Mouse (Mus musculus) right cerebral cortex, postnatal 25 days (tissue): Measurements from ENCODE around the gene Tmem248.

Experiments used
- DNase-seq: peaks from one replicate; pipeline ENCODE4 v3.0.0; 2022

Tmem248 gene

DNA sequence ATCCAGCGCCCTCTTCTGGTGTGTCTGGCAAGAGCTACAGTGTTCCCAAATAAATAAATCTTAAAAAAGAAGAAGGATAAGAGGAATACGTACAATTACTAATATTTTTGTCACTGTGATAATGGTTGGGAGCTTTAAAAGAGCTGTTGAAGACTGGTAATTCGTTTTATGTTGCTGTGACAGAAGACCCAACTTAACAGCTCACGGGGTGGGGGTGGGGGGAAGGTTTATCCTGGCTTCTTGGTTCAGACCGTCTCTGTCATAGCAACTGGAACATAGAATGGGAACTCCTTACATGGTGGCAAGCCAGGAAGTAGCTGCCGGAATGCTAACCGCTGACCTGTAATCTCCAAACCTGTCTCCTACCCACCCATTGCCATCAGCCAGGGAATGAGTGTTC is at the start of gene Tmem248:
Tmem248 (plus strand) TSS at position 301 of the 400 bp plus-strand sequence.
- DNase-seq, result no peak

DNA sequence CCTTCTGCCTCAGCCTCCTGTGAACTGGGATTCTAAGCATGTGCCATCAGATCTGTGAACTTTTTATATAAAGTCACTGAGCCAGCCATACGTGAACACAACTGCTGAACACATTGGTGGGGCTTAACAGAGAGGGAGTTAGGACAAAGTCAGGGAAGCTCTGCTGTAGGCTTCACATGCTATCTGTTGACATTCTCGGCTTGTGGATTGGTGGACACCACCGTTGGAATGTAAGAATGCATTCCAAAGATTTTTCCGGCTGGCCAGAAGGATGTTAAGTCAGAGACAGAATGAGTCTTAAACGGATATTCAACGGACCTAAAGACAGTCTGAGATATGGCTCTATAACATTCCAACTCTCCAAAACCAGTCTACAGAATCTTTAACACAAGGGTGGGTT is 47.8 kb upstream of the Tmem248 start:
- no peak for DNase-seq

DNA sequence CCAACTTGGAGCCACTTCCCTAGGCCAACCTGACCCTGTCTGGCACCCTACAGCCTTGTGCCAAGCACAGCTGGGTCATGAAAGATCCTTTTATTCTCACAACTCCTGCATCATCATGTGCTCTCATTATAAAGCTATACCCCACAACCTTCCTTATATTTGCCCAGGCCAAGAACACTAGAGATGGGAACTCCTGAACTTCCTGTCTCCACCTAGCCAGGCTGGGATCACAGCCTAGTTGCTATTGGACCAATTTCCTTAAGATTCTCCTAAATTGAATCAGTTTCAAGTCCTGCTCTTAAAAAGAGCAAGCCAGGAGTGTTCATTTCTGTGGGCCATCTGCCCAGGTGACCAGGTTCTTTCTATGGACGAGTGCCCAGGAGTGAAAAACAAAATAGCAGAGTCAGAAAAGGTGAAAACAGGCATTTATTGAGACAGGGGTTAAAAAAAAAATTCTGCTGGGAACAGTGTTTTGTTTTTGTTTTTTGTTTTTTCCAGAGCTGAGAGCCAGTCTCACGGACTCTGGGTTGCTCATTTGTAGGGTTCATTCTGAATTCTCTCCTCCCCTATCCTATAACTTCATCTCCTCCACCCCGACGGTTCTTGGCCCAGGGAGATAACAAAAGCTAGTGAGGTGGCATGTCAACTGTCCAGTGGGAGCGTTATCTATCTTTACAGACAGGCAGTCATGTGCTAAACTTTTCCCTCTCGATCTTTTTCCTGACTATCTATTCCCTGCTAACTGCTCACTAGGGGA is 46.0 kb upstream of the Tmem248 start:
- DNase-seq, result no peak

DNA sequence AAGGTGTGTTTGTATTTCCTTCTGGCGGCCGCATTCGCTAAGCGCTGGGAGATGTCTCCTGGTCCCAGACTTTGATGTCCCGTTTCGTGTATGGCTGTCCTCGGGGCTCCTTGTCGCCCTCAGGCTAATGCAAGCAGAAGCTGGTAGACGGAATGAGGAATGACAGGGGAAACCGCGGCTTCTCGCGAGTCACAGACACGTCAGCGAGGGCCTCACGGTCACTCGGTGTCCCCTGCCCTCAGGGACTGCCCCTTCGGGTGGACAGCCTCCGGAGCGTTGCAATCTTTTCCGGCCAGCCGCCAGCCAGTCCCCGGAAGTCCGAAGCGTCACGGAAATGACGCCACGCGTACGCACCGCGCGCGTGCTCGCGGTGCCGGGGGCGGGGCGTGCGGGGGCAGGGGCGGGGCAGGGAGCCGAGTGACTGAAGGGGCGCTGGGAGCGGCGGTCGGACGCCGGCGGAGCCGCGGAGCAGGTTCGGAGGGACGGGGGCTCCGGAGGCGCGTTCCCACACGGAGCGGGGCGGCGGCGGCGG is 45.4 kb upstream of the Tmem248 start, which contains the start of gene Rabgef1:
Rabgef1 (plus strand) TSS at position 376 of the 532 bp plus-strand sequence.
- DNase-seq, result peak; percentile 94

DNA sequence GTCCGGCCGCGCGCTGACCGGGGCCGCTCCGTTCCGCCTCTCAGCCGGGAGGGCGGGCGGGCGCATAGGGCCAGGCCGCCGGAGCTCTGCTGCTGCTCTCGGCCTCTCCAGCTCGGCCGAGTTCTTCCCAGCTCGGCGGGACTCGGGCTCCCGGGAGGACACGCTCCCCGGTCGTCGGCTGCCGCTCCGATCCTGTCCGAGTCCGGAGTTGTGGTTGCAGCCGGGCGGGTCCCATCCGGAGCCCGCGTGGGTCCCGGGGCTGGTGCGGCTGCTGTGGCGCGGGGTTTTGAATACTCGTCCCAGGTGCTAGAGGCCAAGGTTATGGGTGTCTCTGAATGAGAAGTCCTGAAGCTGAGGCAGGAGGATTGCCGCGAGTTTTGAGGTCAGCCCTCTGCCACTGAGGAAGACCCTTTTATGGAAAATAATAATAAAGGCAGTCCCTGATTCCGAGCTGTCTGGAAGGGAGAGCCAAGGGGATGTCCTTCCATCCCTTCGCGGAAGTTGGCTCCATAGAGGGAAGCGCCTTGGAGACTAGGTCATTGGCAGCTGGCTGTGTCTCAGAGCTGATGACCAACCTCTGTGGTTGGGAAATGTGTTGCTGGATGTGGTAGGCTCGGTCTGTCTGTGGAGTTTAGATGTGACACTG is 44.8 kb upstream of the Tmem248 start:
- DNase-seq, result no peak

DNA sequence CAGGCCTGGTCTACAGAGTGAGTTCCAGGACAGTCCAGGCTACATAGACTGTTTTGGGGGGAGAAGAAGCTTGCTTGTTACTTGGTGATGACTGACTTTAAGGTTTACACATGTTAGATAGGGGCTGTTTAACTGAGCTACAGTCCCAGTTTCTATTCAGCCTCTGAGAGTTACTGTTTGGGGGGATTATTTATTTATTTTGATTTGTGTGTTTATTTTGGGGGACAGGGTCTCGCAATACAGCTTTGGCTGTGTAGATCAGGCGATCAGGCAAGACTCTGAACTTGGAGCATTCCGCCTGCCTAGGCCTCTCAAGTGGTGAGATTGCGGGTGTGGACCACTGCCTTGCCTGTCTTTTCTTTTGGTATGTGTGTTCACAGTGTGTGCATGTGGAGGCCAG is 43.9 kb upstream of the Tmem248 start:
- DNase-seq, result no peak

DNA sequence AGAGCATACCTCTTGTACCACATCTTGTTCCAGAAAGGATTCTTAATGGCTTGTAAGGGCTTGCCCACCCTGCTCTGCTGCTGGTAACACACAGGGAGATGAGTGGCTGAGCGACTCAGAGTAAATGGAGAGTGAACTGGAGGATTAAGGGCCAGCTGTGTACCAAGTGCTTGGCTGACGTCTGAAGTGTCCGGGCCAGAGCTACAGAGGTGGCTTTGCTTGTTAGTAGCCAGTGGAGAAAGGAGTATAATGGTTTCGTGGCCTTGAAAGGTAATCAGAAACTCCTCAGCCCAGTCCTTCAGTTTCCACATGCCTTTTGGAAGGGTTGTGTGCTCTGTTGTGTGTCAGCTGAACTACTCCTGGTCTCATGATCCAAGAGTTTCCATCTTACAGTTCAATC is 39.0 kb upstream of the Tmem248 start:
- no peak for DNase-seq

DNA sequence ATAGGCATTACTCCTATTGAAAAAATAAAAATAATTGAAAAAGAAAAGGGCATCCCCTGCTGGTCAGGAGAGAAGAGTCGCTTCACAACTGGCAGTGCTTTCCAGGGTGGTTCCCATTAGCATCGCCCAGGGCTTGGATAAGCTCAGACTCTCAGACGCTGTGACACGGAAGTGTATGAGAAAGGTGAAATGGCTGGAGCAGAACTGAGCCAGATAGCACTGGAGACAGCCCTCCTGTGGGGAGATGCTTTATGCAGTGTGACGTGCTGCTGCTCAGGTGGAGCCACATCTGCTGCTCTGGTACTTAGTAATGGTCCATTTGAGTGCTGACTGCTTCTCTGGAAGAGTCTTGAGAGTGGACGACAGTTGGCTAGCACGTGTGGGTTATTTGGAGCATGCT is 36.5 kb upstream of the Tmem248 start:
- no peak for DNase-seq

DNA sequence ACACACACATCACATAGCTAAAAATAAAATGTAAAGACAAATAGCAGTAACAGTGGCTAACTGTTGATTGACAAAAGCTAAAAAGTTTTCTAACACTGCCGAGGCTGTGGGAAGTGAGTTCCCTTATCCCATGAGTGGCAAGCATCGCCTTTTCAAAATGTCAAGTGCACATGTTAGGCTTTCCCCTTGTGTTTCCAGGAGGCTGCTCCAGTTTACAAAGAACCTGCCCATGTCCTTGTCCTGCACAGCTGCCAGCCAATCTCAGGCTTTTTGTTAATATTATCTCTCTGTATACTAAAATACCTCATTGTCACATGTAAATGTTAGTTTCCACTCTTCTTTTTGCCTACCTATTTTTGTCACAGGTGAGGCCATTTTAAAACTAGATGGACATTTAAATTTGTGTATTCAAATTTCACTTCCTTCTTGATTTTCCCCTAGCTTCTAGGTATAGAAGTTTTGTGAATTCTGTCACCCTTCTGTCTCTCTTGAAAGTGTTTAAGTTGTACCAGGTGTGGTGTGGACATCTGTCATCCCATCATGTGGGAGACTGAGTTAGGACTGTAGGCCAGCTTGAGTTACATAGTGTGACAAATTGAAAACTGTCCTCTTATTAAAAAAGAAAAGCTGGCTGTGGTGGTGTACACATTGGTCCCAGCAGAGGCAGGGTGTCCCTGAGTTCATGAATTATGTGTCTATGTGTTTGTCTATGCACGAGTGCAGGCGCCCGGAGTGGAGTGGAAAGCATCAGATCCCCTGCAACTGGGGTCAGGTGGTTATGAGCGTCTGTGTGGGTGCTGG is 34.9 kb upstream of the Tmem248 start:
- DNase-seq, result no peak

DNA sequence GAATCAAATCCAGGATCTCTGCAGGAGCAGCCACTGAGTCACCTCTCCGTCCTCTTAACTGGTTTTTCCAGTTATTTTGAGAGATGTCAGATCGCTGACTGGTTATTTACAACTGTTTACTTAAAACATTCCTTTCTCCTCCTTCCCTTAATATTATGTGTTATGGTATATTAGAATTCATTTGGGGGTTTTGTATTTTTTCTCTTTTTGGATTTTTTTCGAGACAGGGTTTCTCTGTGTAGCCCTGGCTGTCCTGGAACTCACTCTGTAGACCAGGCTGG is 34.4 kb upstream of the Tmem248 start:
- no peak for DNase-seq

DNA sequence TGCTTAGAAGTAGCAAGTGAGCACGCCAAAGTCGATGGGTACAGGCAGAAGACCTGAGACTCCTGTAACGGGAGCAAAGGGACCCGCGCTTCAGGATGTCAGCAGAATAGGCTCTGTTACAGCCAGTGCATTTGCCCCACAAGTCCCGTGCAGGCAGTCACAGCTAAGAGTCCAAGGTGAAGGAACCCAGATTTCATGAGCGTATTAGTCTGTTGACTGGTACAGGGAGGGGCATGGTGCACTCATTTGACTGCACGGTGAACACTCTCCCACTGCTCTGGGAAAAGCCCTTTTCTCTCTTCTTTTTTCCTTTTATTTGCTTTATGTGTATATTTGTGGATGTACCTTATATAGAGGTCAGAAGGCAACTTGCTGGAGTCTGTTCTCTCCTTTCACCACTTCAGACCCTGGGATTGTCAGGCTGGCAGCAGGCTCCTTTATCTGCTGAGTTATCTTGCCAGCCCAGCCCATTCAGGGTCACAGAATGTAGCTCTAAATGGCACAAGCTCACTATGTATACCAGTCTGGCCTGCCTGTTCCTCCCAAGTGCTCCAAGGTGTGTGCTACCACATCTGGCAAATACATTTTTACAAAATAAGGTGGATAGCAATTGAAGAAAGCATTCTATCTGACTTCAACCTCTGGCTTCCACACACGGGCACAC is 32.6 kb upstream of the Tmem248 start:
- DNase-seq, result no peak

DNA sequence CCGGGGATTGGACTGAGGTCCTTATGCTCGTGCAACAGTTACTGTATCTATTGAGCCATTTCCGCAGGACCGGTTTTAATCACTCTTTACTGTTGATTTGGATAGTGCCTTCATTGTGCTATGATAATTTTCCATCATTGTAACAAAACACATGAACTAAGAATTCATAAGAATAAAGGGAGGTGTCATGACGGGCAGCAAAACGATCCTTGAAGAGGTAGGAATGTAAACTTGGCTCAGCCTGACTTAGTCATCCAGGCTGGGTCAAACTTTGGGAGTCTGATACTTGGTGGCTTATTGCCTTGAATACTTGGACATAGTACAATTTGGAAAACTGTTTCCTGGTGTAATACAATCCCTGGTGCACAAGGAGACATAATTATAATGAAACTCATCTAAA is 31.6 kb upstream of the Tmem248 start:
- no peak for DNase-seq

DNA sequence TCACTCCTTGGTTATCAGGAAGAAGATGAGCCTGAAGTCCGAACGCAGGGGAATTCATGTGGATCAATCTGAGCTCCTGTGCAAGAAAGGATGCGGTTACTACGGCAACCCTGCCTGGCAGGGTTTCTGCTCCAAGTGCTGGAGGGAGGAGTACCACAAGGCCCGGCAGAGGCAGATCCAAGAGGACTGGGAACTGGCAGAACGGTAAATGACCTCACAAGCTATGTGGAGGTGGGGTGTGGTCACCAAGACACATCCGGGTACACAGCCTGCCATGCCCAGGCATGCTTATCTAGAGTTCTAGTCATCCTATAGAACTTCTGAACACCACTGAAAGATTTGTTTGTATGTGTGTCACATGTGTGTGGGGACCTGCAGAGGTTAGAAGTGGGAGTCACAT is 29.5 kb upstream of the Tmem248 start:
- peak; percentile 34 for DNase-seq

DNA sequence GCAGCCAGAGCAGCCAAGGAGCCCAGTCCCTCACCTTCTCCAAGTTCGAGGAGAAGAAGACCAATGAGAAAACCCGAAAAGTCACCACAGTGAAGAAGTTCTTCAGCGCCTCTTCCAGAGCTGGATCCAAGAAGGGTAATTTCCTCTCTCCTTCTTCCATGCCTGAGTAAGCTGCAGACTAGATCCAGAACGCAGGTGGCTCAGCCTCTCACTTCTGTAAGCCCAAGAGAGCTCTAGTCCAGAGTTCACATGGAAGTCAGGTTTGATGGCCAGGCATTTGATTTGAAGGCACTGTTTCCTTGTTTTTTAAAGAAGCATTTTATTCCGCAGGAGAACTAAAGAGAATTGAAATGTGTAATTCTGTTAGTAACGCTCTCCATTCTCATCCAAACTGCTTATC is 26.0 kb upstream of the Tmem248 start:
- DNase-seq, result no peak

DNA sequence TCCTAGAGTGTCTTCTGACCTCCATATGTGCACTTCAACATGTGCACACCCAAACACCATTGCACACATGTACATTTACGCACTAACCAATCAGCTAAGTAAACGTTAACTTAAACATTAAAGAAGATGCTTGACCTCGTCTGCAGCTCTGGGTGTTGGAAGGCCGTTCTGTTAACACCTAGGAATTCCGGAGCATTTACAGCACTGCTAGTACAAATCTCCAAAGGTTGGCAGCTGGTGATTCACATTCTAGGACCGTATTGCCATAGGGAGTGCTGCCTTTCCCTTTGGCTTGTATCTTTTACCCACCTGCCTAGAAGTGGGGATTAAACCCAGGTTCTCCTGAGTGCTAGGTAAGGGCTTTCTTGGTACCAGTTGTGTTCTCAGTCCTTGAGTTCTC is 25.0 kb upstream of the Tmem248 start:
- no peak for DNase-seq

DNA sequence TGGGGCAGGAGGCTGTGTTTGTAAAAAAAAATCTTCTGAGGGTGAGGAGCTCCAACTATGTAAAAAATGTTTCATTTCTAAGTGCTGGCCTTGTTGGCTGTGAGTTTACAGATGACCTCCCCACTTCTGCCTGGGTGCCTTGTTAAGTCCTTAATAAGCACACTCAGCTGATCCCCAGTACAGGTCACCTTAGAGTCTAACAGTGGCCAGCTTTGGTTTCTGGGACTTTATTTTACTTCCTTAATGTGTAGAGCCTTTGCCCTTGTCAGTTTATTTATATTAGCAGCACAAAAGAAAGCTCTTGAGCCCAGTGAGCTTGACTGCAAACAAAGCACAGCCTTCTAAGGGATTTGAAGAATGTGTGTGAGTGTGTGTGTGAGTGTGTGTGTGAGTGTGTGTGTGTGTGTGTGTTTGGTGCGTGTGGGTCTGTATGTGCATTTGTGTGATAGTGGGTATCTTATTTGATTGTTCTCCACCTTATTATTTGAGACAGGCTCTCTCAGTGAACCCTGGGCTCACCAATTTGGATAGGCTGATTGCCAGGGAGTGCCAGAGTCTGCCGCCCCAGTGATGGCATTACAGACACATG is 24.4 kb upstream of the Tmem248 start:
- DNase-seq, result no peak

DNA sequence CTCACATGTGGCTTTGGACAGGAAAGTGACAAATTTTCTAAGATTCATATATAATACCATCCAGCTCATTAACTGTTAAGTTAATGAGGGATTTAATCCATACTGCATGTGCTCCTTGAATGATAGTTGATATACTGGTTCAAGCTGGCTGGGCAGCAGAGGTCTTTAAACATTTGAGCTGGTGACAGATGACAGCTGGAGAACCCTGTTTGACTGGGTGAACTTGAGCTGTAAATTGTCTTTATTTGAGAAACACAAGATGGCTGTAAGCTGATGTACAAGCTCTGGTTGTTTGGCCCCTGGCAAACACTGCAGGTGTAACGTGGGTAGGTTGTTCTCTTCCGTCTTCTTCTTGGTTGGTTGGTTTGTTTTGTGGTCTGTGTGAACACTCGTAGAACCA is 23.1 kb upstream of the Tmem248 start:
- no peak for DNase-seq

DNA sequence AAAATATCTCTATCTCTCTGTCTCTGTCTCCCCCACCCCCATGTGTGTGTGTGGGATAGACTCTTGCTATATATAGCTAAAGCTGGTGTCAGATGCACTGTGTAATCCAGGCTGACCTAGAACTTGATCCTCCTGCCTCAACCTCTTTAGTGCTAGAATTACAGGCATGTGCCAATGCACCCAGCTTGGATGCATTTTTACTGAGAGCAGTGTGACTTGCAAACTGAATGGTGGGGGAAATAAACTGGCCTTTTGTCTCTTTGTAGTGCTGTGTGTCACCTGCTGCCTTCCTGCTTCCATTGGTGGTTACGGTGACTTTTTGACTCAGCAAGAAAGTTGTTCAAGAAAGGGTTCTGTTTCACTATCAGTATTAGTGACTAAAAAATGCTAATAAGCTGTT is 20.6 kb upstream of the Tmem248 start:
- DNase-seq, result no peak

DNA sequence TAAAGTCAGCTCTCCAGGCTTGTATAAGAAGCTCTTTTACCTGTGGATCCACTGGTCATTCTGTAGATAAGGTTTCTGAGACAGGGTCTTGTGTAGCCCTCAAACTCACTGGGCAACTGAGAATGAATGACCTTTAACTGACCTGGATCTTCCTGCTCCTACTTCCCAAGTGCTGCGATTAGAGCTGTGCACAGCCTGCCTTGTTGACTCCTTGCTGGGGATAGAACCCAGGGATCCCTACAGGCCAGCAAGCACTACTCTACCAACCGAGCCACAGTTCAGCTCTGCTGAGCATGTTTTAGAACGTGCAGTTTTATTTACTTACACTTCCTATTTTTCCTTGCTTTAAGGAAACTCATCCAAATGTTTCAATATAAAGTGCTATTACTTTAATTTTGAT is 19.4 kb upstream of the Tmem248 start:
- no peak for DNase-seq

DNA sequence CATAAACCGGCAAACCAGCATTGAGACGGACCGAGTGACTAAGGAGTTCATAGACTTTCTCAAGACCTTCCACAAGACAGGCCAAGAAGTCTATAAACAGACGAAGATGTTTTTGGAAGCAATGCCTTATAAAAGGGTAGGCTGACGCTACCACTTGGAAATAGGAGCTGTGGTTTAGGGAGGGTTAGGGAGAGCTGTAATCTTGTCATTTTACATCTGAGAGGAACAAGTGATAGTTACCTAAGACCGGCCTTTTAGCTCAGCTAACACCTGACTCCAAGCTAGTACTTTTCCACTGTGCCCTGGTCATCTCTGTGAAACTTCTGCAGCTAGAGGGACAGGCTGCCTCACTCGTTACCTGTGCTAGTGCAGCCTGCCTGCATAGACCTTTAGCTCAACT is 18.9 kb upstream of the Tmem248 start:
- DNase-seq, result no peak

DNA sequence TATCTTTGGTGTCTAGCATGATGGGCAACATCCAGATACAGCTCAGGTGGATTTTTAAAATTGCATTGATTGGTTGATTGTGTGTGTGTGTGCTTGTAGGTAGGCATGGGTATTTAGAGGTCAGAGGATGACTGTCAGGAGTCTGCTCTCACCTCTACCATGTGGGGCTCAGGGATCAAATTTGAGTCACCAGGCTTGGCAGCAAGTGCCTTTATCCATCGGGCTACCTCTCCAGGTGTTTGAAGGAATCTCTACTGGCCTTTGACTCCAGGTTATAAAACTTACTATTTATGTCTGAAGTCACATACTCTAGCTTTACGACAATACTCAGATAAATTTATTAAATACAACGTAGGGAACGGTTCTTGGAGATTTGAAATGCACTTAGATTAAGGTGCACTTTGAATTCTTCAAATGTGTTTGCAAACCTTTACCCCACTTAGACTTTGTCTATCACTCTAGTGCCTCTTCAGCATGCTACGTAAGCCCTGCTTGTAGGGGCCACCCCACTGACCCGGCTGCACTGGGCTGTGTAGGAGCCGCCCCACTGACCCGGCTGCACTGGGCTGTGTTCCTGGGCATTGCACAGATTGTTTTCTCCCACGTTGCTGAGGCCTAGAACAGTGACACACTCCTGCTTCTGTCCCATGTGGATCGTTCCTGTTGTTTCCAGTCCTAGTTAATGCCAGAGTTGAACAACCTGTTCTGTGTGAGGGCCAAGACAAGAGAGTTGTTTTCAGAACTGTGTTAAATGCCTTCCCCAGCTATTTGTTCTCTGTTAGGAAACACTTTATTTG is 16.4 kb upstream of the Tmem248 start:
- DNase-seq, result no peak

DNA sequence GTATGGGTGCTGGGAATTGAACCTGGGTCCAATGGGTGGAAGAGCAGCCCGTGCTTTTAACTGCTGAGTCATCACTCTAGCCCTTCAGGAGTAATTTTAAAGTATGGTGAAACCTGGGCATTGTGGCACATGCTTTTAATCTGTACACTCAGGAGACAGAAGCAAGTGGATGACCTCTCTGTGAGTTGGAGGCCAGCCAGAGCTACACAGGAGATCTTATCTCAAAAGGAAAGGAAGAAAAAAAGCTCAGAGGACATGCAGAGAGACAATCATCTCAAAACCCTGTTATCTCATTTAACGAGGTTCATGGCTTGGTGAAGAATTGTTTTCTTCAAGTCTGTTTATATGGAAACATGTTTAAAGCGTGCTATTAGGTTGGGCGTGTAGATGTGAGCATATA is 12.9 kb upstream of the Tmem248 start:
- DNase-seq, result no peak
